Mouse (Mus musculus) retina, adult 2 months (tissue): ENCODE data around the gene Pls3.
A peak's percentile ranks its signal among the peaks of the same experiment; 100 is the strongest.

ENCODE experiments used
- DNase-seq: peaks from one replicate; pipeline ENCODE4 v3.0.0-alpha.2; 2012; ENCODE audit warnings: low read depth, low spot score

Pls3 gene

DNA sequence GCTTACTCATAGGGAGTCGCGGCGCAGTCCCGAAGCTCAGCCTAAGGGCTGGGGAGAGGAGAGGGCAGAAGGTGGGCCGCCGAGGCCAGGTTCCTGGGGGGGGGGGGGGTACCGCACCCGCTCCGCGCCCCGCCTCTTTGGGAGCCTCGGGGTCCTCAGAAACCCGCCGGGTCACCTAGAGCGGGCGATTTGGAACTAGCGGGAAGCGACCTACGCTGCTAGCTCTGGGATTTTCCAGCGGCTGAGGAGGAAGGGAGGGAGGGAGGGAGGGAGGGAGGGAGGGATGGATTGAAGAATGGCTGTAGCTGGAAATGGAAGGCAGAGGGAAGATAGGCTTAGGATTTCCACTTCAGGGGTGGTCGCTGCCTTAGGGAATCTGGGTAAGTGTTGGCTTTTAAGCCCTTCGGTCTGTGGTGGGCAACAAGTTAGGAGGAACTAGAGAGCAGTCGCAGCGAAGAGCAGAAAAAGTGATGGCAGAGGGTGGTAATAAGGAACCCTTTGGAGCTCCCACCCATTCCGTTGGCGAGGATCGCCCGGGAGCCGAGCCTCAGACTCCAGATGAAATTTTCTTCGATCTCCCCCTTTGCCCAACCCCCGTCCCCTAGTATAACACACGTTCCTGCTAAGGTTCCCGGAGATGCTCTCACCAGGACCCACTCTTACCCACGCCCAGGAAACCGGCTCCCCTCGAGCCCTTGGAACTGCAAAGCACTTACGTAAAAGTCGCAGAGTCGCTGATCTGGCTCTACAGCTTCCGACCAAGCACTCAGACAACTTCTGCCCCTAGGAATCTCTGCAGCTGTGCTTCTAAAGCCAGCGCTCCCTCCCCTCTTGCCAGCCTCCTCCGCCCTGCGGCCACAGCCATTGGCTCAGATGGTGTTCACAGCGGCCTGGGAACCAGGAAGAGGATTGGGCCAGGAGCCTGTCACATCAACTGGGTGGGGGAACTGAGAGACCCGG, at the start of gene Pls3:
Gene Pls3 (minus strand): TSS at position 851 of the 960 bp plus-strand sequence.
- DNase-seq = peak; percentile 34

- no peak for DNase-seq
These were observed 20.7 kb upstream of the Pls3 start for GRCm38 (mm10) chrX:75895716-75896115.

GRCm38 (mm10) chrX:75875566-75875965, 584 bp upstream of the Pls3 start:
- no peak for DNase-seq

GRCm38 (mm10) chrX:75873813-75874212, 1.2 kb downstream of the Pls3 start:
- DNase-seq = no peak

GRCm38 (mm10) chrX:75873253-75873652, 1.7 kb downstream of the Pls3 start:
- DNase-seq = no peak

- no peak for DNase-seq
These were observed 3.1 kb downstream of the Pls3 start for GRCm38 (mm10) chrX:75871855-75872254.

- no peak for DNase-seq
These were observed 13.3 kb downstream of the Pls3 start for GRCm38 (mm10) chrX:75861715-75862114.

DNA sequence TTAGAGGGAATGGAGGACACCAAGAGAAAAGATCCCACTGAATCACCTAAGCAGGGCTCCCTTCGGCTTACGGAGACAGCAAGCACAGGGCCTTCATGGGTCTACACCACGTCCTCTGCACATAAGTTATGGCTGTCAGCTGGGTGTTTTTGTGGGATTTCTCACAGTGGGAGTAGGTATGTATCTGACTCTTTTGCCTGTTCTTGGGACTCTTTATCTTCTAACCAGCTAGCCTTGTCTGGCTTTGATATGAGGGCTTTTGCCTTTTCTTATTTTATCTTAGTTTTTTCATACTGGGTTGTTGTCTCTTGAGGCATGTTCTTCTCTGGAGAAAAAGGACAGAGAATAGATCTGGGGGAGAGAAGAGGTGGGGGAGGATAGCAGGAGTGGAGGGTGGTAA, 20.7 kb downstream of the Pls3 start:
- DNase-seq = no peak

DNA sequence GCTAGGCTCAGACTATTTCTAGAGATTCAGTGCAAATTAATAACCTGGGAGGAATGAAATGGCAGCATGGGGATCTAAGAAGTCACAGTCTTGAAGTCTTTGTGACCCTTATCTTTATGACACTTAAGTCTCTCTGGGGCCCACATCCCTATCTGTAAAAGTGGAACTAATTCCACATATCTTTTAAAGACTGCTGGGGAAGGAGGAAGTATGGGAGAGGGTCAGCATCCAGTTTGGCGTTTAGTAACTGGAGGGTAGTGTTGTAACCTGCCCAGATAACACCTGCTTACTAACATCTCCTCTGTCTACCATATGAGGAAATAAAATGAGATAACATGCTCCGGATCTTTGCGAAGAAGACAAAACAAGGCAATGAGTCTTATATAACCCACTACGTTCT, 30.7 kb downstream of the Pls3 start:
- no peak for DNase-seq

GRCm38 (mm10) chrX:75842835-75843234, 32.1 kb downstream of the Pls3 start:
- no peak for DNase-seq

DNA sequence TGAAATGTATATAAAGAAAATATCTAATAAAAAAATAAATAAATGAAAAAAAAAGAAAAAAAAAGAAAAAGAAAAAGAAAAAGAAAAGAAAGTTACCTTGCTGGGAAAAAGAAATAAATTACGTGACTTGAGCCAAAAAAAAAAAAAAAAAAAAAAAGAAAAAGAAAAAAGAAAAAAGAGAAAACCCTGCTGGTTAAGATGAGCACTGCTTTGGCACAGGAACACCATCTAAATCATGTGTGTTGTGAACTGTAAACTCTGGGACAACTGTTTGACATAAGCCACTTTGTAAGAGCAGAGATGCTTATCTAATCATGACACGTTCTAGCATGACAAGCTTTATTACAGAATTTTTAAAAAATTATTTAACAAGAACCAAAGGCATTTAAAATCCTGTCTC, 32.9 kb downstream of the Pls3 start:
- no peak for DNase-seq

DNA sequence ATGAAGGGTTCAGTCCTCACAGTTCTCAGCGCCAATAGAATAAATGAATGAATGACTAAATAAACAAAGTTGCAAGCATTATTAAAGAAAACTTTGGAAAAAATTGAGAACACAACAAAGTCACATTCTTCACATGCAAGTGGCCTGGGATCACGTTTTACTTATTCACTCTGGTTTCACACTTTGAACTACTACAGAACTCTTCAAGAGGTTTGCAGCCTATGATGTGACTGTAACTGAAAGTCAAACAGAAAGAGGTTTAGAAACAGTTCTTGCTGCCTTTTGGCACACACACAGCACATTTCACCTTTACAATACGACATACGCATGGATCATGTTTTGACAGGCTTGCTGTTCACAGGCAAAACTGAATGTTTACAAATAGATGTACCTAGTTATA, 34.7 kb downstream of the Pls3 start:
- no peak for DNase-seq

GRCm38 (mm10) chrX:75834836-75835235, 40.1 kb downstream of the Pls3 start:
- no peak for DNase-seq

DNA sequence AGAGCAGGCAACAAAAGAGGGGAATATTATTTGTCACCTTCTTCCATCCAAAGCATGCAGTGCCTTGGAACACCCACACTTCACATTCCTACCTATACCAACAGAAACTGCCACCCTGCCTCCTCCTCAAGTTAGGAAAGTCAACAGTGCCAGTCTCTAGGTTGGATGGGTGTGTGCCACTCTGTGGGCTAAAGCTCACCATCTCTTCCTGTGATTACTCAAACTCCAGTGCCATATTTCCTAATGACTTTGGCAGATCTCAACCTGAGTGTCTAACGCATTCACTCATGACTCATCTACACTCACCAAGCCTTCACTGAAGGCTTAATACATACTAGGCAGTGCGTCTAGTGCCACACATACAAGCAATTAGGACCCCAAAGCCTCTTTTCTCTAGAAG, 40.7 kb downstream of the Pls3 start:
- DNase-seq = no peak

DNA sequence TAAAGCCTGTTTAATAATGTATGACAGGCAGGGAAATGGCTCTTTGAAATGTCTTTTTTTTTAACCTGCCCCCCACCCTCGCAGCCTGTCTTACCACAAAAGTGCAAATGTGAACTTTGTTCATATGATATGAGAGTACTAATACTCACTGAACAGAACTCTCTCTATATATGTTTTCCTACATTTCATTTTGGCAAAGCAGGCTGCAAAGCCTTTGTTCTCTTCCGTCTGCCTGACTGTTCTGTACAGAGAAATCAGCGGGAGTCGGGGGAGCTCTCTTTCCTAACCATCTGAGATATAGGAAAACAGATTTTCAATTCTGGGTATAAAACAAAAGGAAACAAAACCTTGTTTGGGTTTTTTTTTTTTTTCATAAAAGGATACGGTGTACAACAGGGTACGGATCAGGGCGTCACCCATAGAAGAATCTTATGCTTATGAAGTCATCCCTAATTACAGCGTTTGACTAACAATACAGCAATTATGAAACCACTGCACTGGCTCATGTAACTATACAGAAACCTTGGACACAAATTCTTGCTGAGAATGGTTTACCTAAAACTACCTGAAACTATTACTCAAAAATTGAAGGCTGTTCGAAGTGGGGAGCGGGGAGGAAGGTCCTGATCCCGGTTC, 41.9 kb downstream of the Pls3 start:
- no peak for DNase-seq

DNA sequence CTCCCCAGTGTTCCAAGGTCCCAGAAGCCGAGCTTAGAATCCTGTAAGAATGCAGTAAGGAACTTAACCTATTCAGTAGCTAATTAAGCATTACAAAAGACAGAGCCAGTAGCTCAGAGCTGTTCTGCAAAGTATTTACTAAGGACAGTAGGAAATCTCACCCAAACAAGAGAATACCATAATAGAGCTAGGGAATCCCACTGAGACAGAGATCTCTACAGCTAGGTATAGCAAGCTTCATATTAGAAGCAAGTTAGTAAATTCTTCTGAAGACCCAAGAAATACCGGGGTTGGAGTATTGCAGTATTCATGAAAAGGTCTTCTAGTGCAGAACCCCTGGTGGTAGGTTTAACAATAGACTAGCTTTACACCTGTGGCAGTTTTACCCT, 45.1 kb downstream of the Pls3 start:
- no peak for DNase-seq

DNA sequence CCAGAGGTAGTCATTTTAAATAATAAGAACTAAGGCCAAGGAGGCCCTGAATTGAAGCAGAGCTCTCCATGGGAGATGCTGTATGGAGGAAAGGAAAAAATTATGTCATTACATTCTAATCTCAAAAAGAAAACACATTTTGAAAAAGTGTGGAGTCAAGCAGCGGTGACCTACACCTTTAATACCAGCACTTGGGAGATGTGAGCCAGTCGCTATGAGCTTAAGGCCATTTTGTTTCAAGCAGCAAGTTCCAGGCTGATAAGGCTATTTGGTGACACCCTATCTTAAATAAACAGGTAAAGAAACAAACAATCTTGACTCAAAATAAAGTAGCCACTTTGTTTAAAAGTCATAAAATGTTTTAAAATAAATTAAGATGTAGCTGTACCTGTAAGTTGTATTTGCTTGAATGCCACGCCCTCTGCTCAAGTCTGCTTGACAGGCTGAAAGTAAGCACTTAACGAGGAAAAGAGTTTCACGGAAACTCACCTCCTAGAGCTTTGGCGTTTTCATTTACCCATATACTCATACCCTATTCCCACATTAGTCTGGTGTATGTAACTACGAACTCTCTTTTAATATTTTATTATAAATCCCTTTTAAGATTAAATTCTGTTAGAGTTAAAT, 45.6 kb downstream of the Pls3 start:
- no peak for DNase-seq

GRCm38 (mm10) chrX:75818647-75819271, 56.2 kb downstream of the Pls3 start:
- DNase-seq = no peak

- DNase-seq = no peak
These were observed 60.0 kb downstream of the Pls3 start for GRCm38 (mm10) chrX:75814958-75815357.

- DNase-seq = no peak
These were observed 60.9 kb downstream of the Pls3 start for GRCm38 (mm10) chrX:75814123-75814522.

DNA sequence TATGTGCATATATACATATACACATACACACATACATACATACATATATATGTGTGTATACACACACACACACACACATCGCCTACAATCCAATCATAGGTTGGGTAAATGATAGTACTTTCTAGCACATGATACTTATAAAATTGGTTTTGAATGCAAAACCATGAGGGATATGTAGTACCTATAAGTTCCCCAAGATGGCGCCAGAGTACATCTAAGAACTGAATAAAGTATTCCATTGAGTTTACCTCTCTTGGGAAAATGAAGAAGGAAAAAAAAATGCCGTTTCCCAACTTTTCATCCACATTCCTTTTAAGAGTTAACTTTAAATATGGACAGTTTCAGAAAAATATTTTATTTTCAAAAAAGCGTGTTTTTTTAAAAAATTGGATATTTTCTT, 78.4 kb downstream of the Pls3 start:
- DNase-seq = no peak

DNA sequence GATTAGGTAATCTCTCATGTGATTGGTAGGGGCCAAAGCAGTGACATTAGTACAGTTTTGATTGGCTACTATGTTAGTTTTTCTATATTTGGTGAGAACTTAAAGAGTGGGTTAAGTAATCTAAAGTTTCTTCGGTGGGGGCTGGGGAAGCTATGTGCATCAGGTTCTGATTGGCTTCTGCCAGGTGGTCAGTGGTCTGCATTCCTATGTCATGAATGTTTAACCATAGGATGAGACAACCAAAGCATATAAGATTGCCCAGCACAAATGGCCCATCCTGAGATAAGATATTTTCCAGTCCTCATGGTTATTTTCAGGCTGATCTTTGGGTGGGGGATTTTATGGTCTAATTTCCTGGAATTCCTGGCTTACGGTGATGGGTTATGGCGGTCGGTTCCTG, 95.2 kb downstream of the Pls3 start:
- no peak for DNase-seq
